ENCODE assay signal across 25 mouse cellular contexts in genomic region chr2:11387623-11388022, GRCm38 (mm10).
"Had no signal": no experiment of that assay in that cellular context is flagged by ENCODE, and none has a peak within 500 bp of the region (broad histone marks: within the 10 kb centered on the region; RNA-seq: fewer than 3 reads in every experiment).

No protein-coding gene starts in this region.

- H3K4me2 ChIP-seq: heart, embryonic 12.5 days; hindbrain, embryonic 12.5 days; hindbrain, embryonic 14.5 days; intestine, embryonic 15.5 days; limb, embryonic 12.5 days; liver, embryonic 11.5 days; liver, embryonic 13.5 days; liver, embryonic 15.5 days had no signal

- H3K4me3 ChIP-seq: gastrocnemius, adult 2 months; heart, adult 2 months; heart, embryonic 10.5 days; heart, embryonic 12.5 days; hindbrain, embryonic 10.5 days; hindbrain, embryonic 12.5 days; intestine, embryonic 15.5 days; layer of hippocampus, adult 2 months; left cerebral cortex, adult 2 months; limb, embryonic 10.5 days; limb, embryonic 12.5 days; liver, embryonic 13.5 days; liver, embryonic 15.5 days had no signal

- H3K9ac ChIP-seq: heart, embryonic 12.5 days; hindbrain, embryonic 12.5 days; hindbrain, embryonic 14.5 days; intestine, embryonic 15.5 days; limb, embryonic 12.5 days; liver, embryonic 13.5 days; liver, embryonic 15.5 days; liver, postnatal 0 days had no signal

- H3K4me1 ChIP-seq: heart, embryonic 10.5 days; heart, embryonic 12.5 days; intestine, embryonic 15.5 days; limb, embryonic 10.5 days; limb, embryonic 12.5 days; liver, embryonic 13.5 days; liver, embryonic 15.5 days had no signal

- H3K27me3 ChIP-seq: heart, embryonic 12.5 days; hindbrain, embryonic 12.5 days; intestine, embryonic 15.5 days; limb, embryonic 12.5 days; liver, embryonic 13.5 days; liver, embryonic 15.5 days had no signal

- H3K36me3 ChIP-seq: heart, embryonic 10.5 days; heart, embryonic 12.5 days; hindbrain, embryonic 10.5 days; hindbrain, embryonic 12.5 days; intestine, embryonic 15.5 days; limb, embryonic 10.5 days; limb, embryonic 12.5 days; liver, embryonic 13.5 days; liver, embryonic 15.5 days had no signal

- DNase-seq: gastrocnemius, adult 2 months; gastrocnemius, postnatal 10 days; gastrocnemius, postnatal 25 days; heart, adult 2 months; heart, postnatal 10 days; heart, postnatal 4 days; liver; liver, embryonic 13.5 days; liver, postnatal 0 days had no signal

- H3K9me3 ChIP-seq: heart, embryonic 10.5 days; heart, embryonic 12.5 days; hindbrain, embryonic 10.5 days; hindbrain, embryonic 12.5 days; intestine, embryonic 15.5 days; limb, embryonic 10.5 days; limb, embryonic 12.5 days; liver, embryonic 13.5 days; liver, embryonic 15.5 days had no signal

- ATAC-seq: hindbrain, embryonic 16.5 days; inflammation-experienced regulatory T-cells, adult 6 months; intestine, embryonic 15.5 days; intestine, postnatal 0 days; liver, postnatal 0 days had no signal

- H3K27ac ChIP-seq: gastrocnemius, adult 2 months; heart, adult 2 months; heart, embryonic 10.5 days; hindbrain, embryonic 10.5 days; hindbrain, embryonic 12.5 days; hindbrain, embryonic 14.5 days; intestine, embryonic 15.5 days; kidney, postnatal 0 days; layer of hippocampus, adult 2 months; left cerebral cortex, adult 2 months; limb, embryonic 10.5 days; limb, embryonic 12.5 days; liver, embryonic 13.5 days; liver, embryonic 15.5 days had no signal
